Mouse (Mus musculus) liver, adult (tissue): Measurements from ENCODE around the gene Hey2.

Source experiments
- GATA4 ChIP-seq: IDR thresholded peaks from 2 replicates; pipeline ENCODE4 v1.6.1; 2014; ENCODE audit warnings: mild to moderate bottlenecking, low read length; ENCODE audit not compliant: insufficient replicate concordance

Gene Hey2

GRCm38 (mm10) chr10:30842643-30843437 lies at the start of gene Hey2:
TSS of gene Hey2 (minus strand) at chr10:30842801.
- TF ChIP-seq GATA4 = no peak

- TF ChIP-seq GATA4 = no peak
Measured at GRCm38 (mm10) chr10:30883085-30883760, 40.6 kb upstream of the Hey2 start.

- TF ChIP-seq GATA4 = no peak
Measured at GRCm38 (mm10) chr10:30881109-30881508, 38.5 kb upstream of the Hey2 start.

- TF ChIP-seq GATA4 = no peak
Measured at GRCm38 (mm10) chr10:30845101-30845825, 2.7 kb upstream of the Hey2 start.

GRCm38 (mm10) chr10:30844191-30845010 lies 1.8 kb upstream of the Hey2 start:
- no peak for TF ChIP-seq GATA4

- no peak for TF ChIP-seq GATA4
Measured at GRCm38 (mm10) chr10:30843438-30844190, 1.0 kb upstream of the Hey2 start.

- no peak for TF ChIP-seq GATA4
Measured at GRCm38 (mm10) chr10:30842228-30842627, 373 bp downstream of the Hey2 start.

- TF ChIP-seq GATA4 = no peak
Measured at GRCm38 (mm10) chr10:30840824-30841223, 1.8 kb downstream of the Hey2 start.

GRCm38 (mm10) chr10:30838188-30838587 lies 4.4 kb downstream of the Hey2 start:
- TF ChIP-seq GATA4 = no peak

GRCm38 (mm10) chr10:30825049-30825448 lies 17.6 kb downstream of the Hey2 start:
- TF ChIP-seq GATA4 = no peak

GRCm38 (mm10) chr10:30810967-30811293 lies 31.7 kb downstream of the Hey2 start:
- no peak for TF ChIP-seq GATA4

GRCm38 (mm10) chr10:30810247-30810966 lies 32.2 kb downstream of the Hey2 start:
- no peak; the same call in 1 of the 2 replicates for TF ChIP-seq GATA4

- no peak for TF ChIP-seq GATA4
Measured at GRCm38 (mm10) chr10:30803587-30804253, 38.9 kb downstream of the Hey2 start.
